Mouse (Mus musculus) intestine, embryonic 14.5 days (tissue): ENCODE data around the gene Atg7. TPM values are rescaled to one million over a fixed set of nuclear protein-coding genes. Genes with fewer than 3 reads are reported as not detected.

Source experiments
- ATAC-seq: fragments of 200-750 bp; cut with Nextera tagmentation; replicated peaks from 2 replicates; pipeline ENCODE4 v1.8.0; 2017; ENCODE audit warnings: low read depth, moderate number of reproducible peaks, moderate TSS enrichment, moderate library complexity; ENCODE audit not compliant: low FRiP score, low TSS enrichment
- DNase-seq: peaks from one replicate; pipeline ENCODE4 v3.0.0-alpha.2; 2018; ENCODE audit warnings: low spot score
- H3K27ac ChIP-seq: fragments of 300-500 bp; sonication (generic); 2 replicates; pipeline ENCODE4 v1.5.1; 2014; ENCODE audit warnings: low read depth, mild to moderate bottlenecking, control low read depth
- H3K27me3 ChIP-seq: fragments of 300-500 bp; sonication (generic); replicated peaks from 2 replicates; pipeline ENCODE4 v1.6.1; 2014; ENCODE audit warnings: low read length, control low read depth; ENCODE audit not compliant: control insufficient read depth, insufficient read depth
- H3K36me3 ChIP-seq: fragments of 300-500 bp; sonication (generic); 2 replicates; pipeline ENCODE4 v1.6.1; 2014; ENCODE audit warnings: low read length, control low read depth; ENCODE audit not compliant: control insufficient read depth, insufficient read depth
- H3K4me1 ChIP-seq: fragments of 300-500 bp; sonication (generic); replicated peaks from 2 replicates; pipeline ENCODE4 v1.6.1; 2014; ENCODE audit warnings: low read length, control low read depth, mixed read lengths; ENCODE audit not compliant: control insufficient read depth, insufficient read depth
- H3K4me2 ChIP-seq: fragments of 300-500 bp; sonication (generic); 2 replicates; pipeline ENCODE4 v1.6.1; 2014; ENCODE audit warnings: low read length
- H3K4me3 ChIP-seq: fragments of 300-500 bp; sonication (generic); 2 replicates; pipeline ENCODE4 v1.5.1; 2014; ENCODE audit warnings: low read depth, low read length, control low read depth, mixed read lengths
- H3K9ac ChIP-seq: fragments of 300-500 bp; sonication (generic); 2 replicates; pipeline ENCODE4 v1.6.1; 2014; ENCODE audit warnings: mild to moderate bottlenecking, low read length
- H3K9me3 ChIP-seq: fragments of 300-500 bp; sonication (generic); 2 replicates; pipeline ENCODE4 v1.6.1; 2016; ENCODE audit warnings: low read length, control low read depth; ENCODE audit not compliant: control insufficient read depth
- WGBS: fragments of 180-500 bp; shearing (Covaris S2); extraction: QIAGEN DNeasy Blood & Tissue Kit; methylation state at CpG from one replicate; pipeline ENCODE4 v1.1.7; 2014; 5-methylcytosine and 5-hydroxymethylcytosine counted together
- polyA plus RNA-seq: library from polyadenylated mRNA; unstranded; fragments of >200 nt; fragmentation: Nextera tagmentation; extraction: Ambion mirVana; gene quantifications from 2 replicates; pipeline ENCODE4 v1.2.1, GENCODE M21; 2014

Gene Atg7
- polyA plus RNA-seq, 1 experiment from 2014 or later, result 22.8 TPM

- Histone ChIP-seq H3K4me1 (no peaks in the 10 kb centered on the region), H3K4me2 (no peak overlapping the region), H3K36me3 (no peaks in the 10 kb centered on the region), H3K27me3 (no peaks in the 10 kb centered on the region), H3K9ac (no peak overlapping the region), H3K27ac (no peak overlapping the region), H3K9me3 (no peaks in the 10 kb centered on the region), H3K4me3 (no peak overlapping the region)
- 88% methylated on average over 10 of the region's 10 CpGs for WGBS
- ATAC-seq (no peak), DNase-seq (no peak)
Observed at GRCm38 (mm10) chr6:114692691-114693090, 49.8 kb downstream of the Atg7 start.

GRCm38 (mm10) chr6:114697646-114698490 lies 55.0 kb downstream of the Atg7 start:
- 45% methylated on average over 9 of the region's 9 CpGs for WGBS
- DNase-seq (peak; percentile 93), ATAC-seq (0 out of 2 replicates have a peak, but pooled peaks have one; percentile 47)
- no peak overlapping the region for H3K4me2 ChIP-seq
- no peaks in the 10 kb centered on the region for H3K27me3 ChIP-seq
- no peak overlapping the region for H3K9ac ChIP-seq
- H3K4me3 ChIP-seq, result no peak overlapping the region
- no peaks in the 10 kb centered on the region for H3K36me3 ChIP-seq
- H3K27ac ChIP-seq, result no peak overlapping the region
- H3K4me1 ChIP-seq, result no peaks in the 10 kb centered on the region
- H3K9me3 ChIP-seq, result no peaks in the 10 kb centered on the region

- no peak for DNase-seq
- no peaks in the 10 kb centered on the region for H3K27me3 ChIP-seq
- no peaks in the 10 kb centered on the region for H3K4me1 ChIP-seq
Observed at GRCm38 (mm10) chr6:114698578-114698977, 55.7 kb downstream of the Atg7 start.

GRCm38 (mm10) chr6:114700704-114701103 lies 57.8 kb downstream of the Atg7 start:
- WGBS, result 87% methylated on average over 3 of the region's 3 CpGs
- Histone ChIP-seq H3K27me3 (no peaks in the 10 kb centered on the region), H3K9me3 (no peaks in the 10 kb centered on the region), H3K4me2 (no peak overlapping the region), H3K4me3 (no peak overlapping the region), H3K9ac (no peak overlapping the region), H3K27ac (no peak overlapping the region), H3K4me1 (no peaks in the 10 kb centered on the region), H3K36me3 (no peaks in the 10 kb centered on the region)
- DNase-seq, result no peak
- no peak for ATAC-seq

More at GRCm38 (mm10) chr6:114698578-114698977, 55.7 kb downstream of the Atg7 start:
- H3K4me2 ChIP-seq, result no peak overlapping the region
- WGBS, result 58% methylated on average over 5 of the region's 5 CpGs
- H3K9me3 ChIP-seq, result no peaks in the 10 kb centered on the region
- ATAC-seq, result no peak
- no peak overlapping the region for H3K9ac ChIP-seq
- H3K27ac ChIP-seq, result no peak overlapping the region
- H3K4me3 ChIP-seq, result no peak overlapping the region
- no peaks in the 10 kb centered on the region for H3K36me3 ChIP-seq

GRCm38 (mm10) chr6:114707032-114707431 lies 64.1 kb downstream of the Atg7 start:
- ATAC-seq, result no peak

DNA sequence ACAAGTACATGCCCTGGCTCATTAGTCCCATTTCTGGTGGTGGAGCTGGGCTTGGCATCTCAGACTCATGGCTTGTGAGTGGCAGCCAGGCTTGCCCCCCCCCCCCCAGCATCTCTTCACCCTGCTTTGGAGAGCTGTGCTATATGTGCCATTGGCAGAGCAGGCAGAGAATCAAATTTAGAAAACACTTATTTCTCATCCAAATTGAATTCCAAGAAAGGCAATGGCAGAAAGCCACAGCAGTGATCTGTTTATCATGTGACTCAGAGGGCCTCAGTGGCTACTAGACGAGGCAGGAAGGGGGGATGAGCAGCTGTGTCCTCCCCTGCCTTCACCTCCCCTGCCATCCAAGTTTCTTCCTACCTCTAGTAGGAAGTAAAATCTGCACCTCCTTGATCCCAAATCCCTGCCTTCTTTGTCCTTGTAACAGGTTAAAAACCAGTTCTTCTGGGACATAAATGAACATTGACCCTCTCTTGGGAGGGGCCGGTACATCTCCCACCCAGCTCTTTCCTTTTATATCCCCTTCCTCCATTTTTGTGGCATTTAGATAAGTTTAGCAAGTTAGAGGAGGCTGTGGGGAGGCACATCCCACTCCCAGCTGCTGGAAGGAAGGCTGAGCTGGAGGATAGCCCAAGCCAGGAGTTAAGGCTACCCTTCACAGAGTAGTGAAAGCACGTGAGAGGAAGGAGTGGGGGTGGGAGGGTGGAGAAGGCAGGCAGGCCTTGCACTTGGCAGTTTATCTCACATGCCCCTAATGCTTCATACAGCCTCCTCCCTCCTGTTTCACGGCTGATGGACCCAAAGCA lies 69.5 kb downstream of the Atg7 start:
- Histone ChIP-seq H3K27ac (no peak overlapping the region), H3K36me3 (no peaks in the 10 kb centered on the region), H3K4me3 (no peak overlapping the region), H3K27me3 (no peaks in the 10 kb centered on the region), H3K9ac (no peak overlapping the region), H3K9me3 (no peaks in the 10 kb centered on the region), H3K4me1 (peaks cover 34% of the 10 kb centered on the region), H3K4me2 (no peak overlapping the region)
- DNase-seq (no peak), ATAC-seq (no peak)
- WGBS, result 44% methylated on average over 4 of the region's 4 CpGs

More at GRCm38 (mm10) chr6:114707032-114707431, 64.1 kb downstream of the Atg7 start:
- H3K36me3 ChIP-seq, result no peaks in the 10 kb centered on the region
- H3K4me3 ChIP-seq, result no peak overlapping the region
- DNase-seq, result no peak
- no peak overlapping the region for H3K9ac ChIP-seq
- WGBS, result 77% methylated on average over 3 of the region's 3 CpGs
- no peak overlapping the region for H3K27ac ChIP-seq
- no peaks in the 10 kb centered on the region for H3K27me3 ChIP-seq
- H3K9me3 ChIP-seq, result no peaks in the 10 kb centered on the region
- no peak overlapping the region for H3K4me2 ChIP-seq
- H3K4me1 ChIP-seq, result peaks cover 1% of the 10 kb centered on the region

DNA sequence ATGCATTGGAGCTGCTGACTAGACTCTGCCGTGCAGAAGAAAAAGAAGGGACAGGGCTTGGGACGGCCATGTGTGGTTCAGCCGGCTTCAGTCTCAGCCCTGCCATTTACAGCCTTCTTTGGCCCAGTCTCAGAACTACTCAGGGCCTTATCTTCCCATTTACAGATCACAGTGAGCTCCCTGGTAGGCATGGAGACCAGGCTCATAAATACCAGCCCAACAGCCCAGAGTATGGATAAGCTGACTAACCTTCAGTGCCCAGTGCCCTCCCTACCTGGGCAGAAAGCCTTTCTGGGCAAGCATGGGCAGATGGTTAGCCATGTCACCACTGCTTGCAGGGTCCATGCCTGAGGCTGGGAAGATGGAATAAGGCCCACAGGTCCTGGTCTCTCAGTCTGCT lies 70.6 kb downstream of the Atg7 start:
- ATAC-seq, result no peak
- Histone ChIP-seq H3K4me1 (peaks cover 34% of the 10 kb centered on the region), H3K27ac (no peak overlapping the region), H3K4me2 (no peak overlapping the region), H3K9ac (no peak overlapping the region), H3K27me3 (no peaks in the 10 kb centered on the region), H3K4me3 (no peak overlapping the region), H3K36me3 (no peaks in the 10 kb centered on the region), H3K9me3 (no peaks in the 10 kb centered on the region)
- no peak for DNase-seq
- WGBS, result 61% methylated on average over 3 of the region's 3 CpGs

- no peak for DNase-seq
- Histone ChIP-seq H3K9me3 (no peaks in the 10 kb centered on the region), H3K4me2 (no peak overlapping the region), H3K4me3 (no peak overlapping the region), H3K9ac (no peak overlapping the region), H3K36me3 (no peaks in the 10 kb centered on the region), H3K27me3 (no peaks in the 10 kb centered on the region), H3K27ac (no peak overlapping the region), H3K4me1 (peaks cover 34% of the 10 kb centered on the region)
- 39% methylated on average over 5 of the region's 5 CpGs for WGBS
- ATAC-seq, result no peak
Observed at GRCm38 (mm10) chr6:114714654-114715053, 71.8 kb downstream of the Atg7 start.
